Mouse (Mus musculus) c-Kit-positive CD71-negative TER-119-negative erythroid progenitor cells, embryonic 14.5 days (primary cell): ENCODE measurements around the gene Fam118b.

Experiments
- DNase-seq: peaks from one replicate; pipeline ENCODE4 v3.0.0-alpha.2; 2013; ENCODE audit warnings: low read depth

Gene Fam118b

GRCm38 (mm10) chr9:35263431-35263830 is 4.2 kb downstream of the Fam118b start:
- no peak for DNase-seq

- no peak for DNase-seq
Observed at GRCm38 (mm10) chr9:35262418-35262817, 5.2 kb downstream of the Fam118b start.

DNA sequence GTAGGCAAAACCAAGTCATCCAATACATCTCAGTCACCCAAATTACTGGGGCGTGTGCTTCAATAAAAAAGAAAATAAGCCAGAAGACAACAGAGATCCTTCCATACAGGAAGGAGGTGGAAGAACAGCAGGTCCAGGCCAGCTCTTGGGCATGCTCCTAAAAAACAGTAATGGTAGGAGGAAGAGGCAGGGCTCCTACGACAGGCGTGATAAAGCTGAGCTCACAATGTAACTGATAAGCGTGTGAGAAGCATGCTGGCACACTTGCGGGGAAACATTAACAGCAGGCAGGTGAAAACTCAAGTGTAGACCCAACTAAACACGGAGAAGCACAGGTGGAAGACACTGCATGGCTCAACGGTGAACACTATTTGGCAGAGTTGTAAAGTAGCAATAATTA is 10.2 kb downstream of the Fam118b start:
- DNase-seq = no peak

- no peak for DNase-seq
Observed at GRCm38 (mm10) chr9:35249476-35249875, 18.1 kb downstream of the Fam118b start.

GRCm38 (mm10) chr9:35247405-35247804 is 20.2 kb downstream of the Fam118b start:
- no peak for DNase-seq

DNA sequence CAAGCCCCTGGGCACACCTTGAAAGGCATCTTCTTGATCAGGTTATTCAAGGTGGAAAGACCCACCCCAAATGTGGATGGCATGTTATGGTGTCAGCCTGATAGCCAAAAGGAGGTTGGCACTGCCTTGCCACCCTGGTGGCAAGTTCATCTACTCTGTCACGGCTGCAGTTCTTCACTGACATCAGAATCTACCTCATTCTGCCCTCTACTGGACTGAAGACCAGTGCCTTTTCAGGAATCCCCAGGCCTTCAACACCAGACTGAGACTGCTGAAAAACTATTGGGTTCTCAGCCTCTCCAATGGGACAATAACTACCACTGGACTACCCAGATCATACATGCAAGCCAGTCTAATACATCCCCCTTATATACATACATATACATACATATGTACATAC is 27.9 kb downstream of the Fam118b start:
- DNase-seq = no peak

DNA sequence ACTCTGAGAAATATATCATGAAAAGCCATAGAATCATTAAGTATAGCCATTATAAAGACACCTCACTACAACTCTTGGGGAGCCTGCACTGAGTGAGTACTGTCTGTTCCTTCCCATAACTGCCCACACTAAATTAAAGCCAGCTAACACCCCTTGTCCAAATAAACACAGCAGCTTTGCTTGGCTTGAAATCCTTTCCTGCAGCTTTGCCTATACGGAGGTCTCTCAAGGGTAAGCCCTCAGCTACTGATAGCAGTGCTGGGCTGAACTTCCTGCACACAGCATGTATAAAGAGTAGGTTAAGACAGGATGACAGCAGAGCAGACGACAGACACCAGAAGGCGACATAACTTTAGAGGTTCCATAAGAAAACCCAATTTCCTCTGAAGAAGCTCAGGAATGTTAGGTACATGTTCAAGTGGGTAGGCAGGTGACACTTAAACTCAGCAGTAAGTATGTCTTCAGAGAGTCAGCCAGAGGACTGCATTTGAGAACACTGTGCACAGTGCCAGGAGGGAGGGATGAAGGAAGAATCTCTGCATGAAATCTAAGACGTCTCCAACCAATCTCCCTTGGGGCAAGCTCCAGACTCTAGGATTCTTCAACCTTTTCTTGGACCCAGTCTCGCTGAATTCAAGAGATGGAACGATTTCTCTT is 28.6 kb downstream of the Fam118b start:
- DNase-seq = no peak

DNA sequence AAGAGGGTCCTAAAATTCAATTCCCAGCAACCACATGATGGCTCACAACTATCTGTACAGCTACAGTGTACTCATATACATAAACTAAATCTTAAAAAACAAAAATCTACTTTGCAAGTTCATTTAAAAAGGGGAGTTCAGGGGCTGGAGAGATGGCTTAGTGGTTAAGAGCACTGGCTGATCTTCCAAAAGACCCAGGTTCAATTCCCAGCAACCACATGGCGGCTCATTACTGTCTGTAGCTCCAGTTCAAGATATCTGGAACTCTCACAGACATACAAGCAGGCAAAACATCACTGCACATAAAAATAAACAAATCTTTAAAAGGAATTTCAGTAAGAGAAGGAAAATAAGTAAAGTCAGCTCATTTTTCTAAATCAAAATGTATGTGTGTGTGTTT is 29.2 kb downstream of the Fam118b start:
- DNase-seq = no peak

GRCm38 (mm10) chr9:35235996-35236395 is 31.6 kb downstream of the Fam118b start:
- DNase-seq = no peak

DNA sequence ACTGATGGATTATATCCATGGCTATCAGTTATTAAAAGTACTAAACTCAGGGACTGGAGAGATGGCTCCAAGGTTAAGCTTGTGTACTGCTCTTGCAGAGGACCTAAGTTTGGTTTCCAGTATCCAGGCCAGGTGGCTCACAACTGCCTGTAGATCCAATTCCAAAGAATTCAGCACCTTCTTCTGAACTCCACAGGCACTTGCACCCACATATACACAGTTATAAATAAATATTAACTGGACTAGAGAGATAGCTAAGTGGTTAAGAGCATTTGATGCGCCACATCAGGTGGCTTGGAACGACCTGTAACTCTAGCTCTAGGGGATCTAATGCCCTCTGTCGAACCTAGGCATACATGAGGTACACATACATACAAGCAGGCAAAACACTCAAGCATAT is 38.9 kb downstream of the Fam118b start:
- DNase-seq = no peak

GRCm38 (mm10) chr9:35223466-35223865 is 44.1 kb downstream of the Fam118b start:
- no peak for DNase-seq

GRCm38 (mm10) chr9:35217963-35218362 is 49.6 kb downstream of the Fam118b start:
- DNase-seq = no peak

- DNase-seq = no peak
Observed at GRCm38 (mm10) chr9:35211573-35212511, 55.8 kb downstream of the Fam118b start.

GRCm38 (mm10) chr9:35210542-35211474 is 56.8 kb downstream of the Fam118b start, which contains the start of gene Foxred1:
Gene Foxred1 (minus strand): TSS chr9:35211055.
- peak; percentile 98 for DNase-seq

DNA sequence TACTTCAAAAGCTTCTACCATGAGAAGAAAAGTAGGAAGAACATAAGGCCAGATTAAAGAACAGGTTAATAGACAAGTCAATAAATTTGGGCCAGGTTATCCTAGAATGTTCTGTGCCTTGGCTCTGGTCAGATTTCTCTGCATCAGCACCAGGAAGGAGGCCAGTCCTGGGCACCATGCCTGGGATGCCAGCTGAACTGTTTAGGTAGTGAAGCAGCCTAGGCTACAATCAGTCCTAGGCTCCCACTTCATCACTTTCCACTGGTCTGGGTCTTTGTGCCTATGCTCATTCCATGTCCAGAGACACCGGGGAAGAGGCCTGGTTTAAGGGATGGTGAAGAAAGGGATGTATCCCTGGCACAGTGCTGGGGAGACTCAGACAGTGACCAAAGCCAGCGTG is 63.2 kb downstream of the Fam118b start:
- no peak for DNase-seq

DNA sequence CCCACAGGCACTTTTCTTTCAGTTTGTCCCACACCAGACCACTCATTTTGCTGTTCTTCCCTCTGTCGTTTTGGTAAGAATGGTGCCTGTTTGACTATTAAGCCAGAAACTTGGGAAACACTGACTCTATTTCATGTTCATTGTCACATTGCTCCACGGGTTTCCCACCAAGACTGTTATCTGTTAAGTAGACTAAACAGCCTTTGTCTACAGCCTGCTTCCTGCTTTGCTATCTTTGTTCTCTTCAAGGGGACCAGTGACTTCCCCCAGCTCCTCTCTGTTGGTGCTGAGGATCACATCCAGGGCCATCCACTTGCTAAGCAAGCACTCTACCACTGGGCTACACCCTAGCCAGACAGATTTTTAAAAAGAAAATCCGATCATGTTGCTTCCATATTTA is 64.1 kb downstream of the Fam118b start:
- no peak for DNase-seq

GRCm38 (mm10) chr9:35200529-35201060 is 67.0 kb downstream of the Fam118b start:
- DNase-seq = no peak

DNA sequence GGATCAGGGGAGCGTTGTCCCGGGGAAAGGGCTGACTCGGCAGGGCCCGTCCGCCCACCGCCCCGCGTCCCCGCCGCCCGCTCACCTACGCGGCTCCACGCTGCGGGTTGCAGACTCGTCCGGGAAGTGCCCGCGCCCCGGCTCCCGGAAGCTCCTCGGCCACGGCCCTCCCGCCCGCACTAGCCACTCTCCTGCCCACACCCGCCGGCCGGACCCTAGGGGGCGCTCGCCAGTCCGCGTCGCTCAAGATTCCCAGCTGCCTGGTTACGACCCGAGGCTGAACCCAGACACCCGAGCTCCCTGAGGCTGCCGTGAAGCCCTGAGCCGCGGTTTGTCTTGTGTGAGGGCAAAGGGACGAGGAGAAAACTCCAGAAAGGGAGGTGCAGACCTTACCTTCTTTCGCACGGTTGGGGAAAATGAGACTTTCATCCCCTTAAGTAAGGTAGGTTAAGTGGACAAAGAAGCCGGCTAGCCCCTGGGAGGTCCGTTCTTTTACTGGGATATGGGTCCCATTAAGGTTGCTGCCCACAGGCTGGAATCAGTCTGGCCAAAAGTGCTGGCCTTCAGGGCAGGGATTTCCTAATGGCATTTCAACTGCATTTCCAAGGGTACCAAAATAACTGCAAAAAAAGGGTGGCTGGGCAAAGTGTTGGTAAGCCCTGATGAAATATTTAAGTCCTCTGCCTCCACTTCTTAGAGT is 67.7 kb downstream of the Fam118b start, which contains the start of the genes Srpr and Tirap:
Gene Srpr, plus strand, starts transcription at position 404 of the 700 bp plus-strand sequence.
Gene Tirap, minus strand, starts transcription at position 520 of the 700 bp plus-strand sequence.
- DNase-seq = peak; percentile 73

DNA sequence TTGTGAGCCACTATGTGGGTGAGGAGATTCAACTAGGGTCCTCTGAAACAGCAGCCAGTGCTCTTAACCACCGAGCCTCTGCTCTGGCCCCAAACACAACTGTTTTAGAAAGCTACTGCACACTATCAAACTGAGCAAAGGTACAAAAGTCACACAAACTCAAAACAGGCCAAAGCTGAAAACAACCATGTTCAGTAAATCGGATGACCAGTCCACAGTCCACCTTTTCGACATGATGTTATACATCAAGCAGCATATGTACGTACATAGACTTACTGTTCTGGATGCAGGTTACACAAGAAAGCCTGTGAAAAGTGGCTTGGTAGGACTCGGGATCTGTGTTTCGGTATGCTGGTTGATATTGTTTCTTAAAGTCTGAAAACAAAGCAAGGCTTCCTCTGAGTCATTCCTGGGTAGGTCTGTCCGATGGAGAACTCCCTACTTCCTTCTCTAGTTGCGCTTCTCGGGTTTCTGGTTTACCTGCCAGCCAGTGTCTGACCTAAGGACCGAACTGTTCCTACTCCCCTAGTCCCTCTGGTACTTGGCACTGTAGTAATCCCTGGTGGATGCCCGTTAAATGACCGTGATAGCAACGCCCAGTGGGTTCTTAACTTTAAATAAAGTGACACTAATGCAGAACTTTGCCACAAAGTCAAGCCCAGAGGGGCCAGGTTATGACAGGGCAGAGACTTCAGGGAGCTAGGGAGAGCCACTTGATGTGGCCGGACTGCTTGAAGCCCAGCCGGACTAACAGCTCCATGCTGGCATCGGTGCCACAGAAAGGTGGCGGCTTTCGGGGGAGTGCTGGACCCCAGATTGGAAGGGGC is 68.4 kb downstream of the Fam118b start:
- DNase-seq = no peak

DNA sequence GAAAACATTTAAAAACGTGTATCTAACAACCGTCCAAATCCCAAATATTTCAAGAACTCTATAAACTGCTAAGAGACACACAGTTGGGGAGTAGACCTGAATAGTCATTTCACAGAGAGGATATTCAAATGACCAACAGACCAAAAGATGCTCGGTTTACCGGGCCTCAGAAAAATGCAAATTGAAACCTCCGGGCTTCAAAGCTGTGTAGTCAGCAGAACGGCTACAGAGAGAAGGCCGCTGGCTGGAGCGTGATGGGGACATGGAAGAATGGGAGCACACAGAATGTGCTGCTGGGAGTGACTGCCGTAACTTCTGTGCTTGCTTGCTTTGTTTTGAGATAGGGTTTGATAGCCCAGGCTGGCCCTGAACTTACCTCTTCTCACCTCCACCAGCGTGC is 69.3 kb downstream of the Fam118b start:
- no peak for DNase-seq
